Mouse (Mus musculus): Measurements from ENCODE around the gene Psmc2. TPM values are rescaled to one million over a fixed set of nuclear protein-coding genes. Genes with fewer than 3 reads are reported as not detected.
A peak's percentile ranks its signal among the peaks of the same experiment; 100 is the strongest.

The Psmc2 gene
- polyA plus RNA-seq, 1 experiment from 2014 or later: 260 TPM

DNA sequence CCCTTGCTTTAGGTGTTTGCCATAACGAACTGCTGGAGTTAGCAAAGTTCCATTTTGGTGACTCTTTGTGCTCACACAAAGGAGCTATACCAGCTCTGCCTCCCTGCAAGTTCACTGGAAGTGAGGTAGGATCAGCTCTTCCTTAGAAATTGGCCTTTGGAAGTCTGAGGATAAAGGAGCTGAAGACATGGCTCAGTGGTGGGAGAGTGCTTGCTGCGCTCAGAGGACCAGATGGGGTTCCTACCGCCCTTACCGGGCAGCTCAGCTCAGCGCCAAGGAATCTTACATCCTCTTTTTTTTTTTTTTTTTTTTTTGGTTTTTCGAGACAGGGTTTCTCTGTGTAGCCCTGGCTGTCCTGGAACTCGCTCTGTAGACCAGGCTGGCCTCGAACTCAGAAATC lies 39.1 kb upstream of the Psmc2 start:
- no peaks in the 10 kb centered on the region for H3K4me1 ChIP-seq (ENCODE audit: control insufficient read depth, insufficient read depth, low read length)
- H3K4me2 ChIP-seq (ENCODE audit: low read depth): no peak overlapping the region
- H3K27me3 ChIP-seq (ENCODE audit: control insufficient read depth, insufficient read depth, low read length): no peaks in the 10 kb centered on the region
- peaks cover 19% of the 10 kb centered on the region for H3K36me3 ChIP-seq (ENCODE audit: control insufficient read depth, insufficient read depth, low read length)
- ATAC-seq (ENCODE audit: insufficient read depth, low FRiP score, low TSS enrichment) (no peak), DNase-seq (ENCODE audit: low spot score) (no peak)
- no peak overlapping the region for H3K9ac ChIP-seq (ENCODE audit: low read length)
- no peak overlapping the region for H3K4me3 ChIP-seq (ENCODE audit: low read depth, low read length)
- H3K27ac ChIP-seq (ENCODE audit: low read depth, low read length): no peak overlapping the region
- WGBS: 94% methylated on average over 6 of the region's 8 CpGs
- H3K9me3 ChIP-seq (ENCODE audit: control insufficient read depth, low read length): no peaks in the 10 kb centered on the region

DNA sequence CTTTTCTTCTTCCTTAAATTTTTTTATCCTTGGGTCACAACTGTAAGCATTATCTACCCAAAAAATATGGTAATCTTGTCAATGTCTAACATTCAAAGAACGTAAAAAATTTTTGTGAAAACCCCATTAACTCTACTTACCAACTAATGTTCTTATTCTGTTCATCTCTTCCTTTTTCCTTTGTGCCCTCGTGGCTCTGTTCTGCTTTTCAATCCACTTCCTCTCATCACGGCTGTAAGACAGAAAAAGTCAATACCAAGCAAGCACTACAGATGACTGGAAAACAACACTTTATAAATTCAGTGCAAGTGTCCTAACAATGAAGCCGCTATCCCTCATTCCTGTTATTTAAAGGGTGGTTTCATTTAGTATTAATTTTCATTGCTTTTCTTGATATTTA lies 16.6 kb upstream of the Psmc2 start:
- Histone ChIP-seq H3K9ac (ENCODE audit: low read length) (no peak overlapping the region), H3K27me3 (ENCODE audit: control insufficient read depth, insufficient read depth, low read length) (no peaks in the 10 kb centered on the region), H3K4me1 (ENCODE audit: control insufficient read depth, insufficient read depth, low read length) (no peaks in the 10 kb centered on the region), H3K36me3 (ENCODE audit: control insufficient read depth, insufficient read depth, low read length) (peaks cover 12% of the 10 kb centered on the region), H3K4me2 (ENCODE audit: low read depth) (no peak overlapping the region), H3K4me3 (ENCODE audit: low read depth, low read length) (no peak overlapping the region), H3K9me3 (ENCODE audit: control insufficient read depth, low read length) (no peaks in the 10 kb centered on the region), H3K27ac (ENCODE audit: low read depth, low read length) (no peak overlapping the region)
- no peak for DNase-seq (ENCODE audit: low spot score)
- ATAC-seq (ENCODE audit: insufficient read depth, low FRiP score, low TSS enrichment): no peak
- 93% methylated on average over 4 of the region's 4 CpGs for WGBS

DNA sequence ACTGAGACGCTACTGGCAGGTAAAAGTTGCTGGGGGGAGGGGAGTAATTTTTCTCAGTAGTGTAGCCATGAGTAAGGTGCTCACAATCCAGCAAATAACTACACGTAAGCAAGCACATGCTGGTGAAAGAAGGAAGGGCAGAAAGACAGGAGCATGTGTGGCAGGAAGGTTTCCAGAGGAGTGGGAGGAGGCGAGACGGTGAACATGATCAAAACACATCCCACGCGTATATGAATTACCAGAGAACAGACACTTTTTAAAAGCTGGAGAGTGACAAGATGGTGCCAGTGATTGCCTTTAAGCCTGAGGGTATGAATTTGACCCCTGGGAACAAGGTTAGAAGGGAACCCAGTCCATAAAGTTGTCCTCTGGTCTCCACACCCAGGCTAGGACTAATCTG lies 15.2 kb upstream of the Psmc2 start:
- no peak for DNase-seq (ENCODE audit: low spot score)
- Histone ChIP-seq H3K9me3 (ENCODE audit: control insufficient read depth, low read length) (no peaks in the 10 kb centered on the region), H3K27ac (ENCODE audit: low read depth, low read length) (no peak overlapping the region), H3K4me2 (ENCODE audit: low read depth) (no peak overlapping the region), H3K4me1 (ENCODE audit: control insufficient read depth, insufficient read depth, low read length) (no peaks in the 10 kb centered on the region), H3K36me3 (ENCODE audit: control insufficient read depth, insufficient read depth, low read length) (peaks cover 10% of the 10 kb centered on the region; the same call in 1 of the 2 replicates), H3K9ac (ENCODE audit: low read length) (no peak overlapping the region), H3K4me3 (ENCODE audit: low read depth, low read length) (no peak overlapping the region), H3K27me3 (ENCODE audit: control insufficient read depth, insufficient read depth, low read length) (no peaks in the 10 kb centered on the region)
- 96% methylated on average over 6 of the region's 6 CpGs for WGBS
- no peak for ATAC-seq (ENCODE audit: insufficient read depth, low FRiP score, low TSS enrichment)

- Histone ChIP-seq H3K4me3 (ENCODE audit: low read depth, low read length) (no peak overlapping the region), H3K4me1 (ENCODE audit: control insufficient read depth, insufficient read depth, low read length) (no peaks in the 10 kb centered on the region), H3K9me3 (ENCODE audit: control insufficient read depth, low read length) (no peaks in the 10 kb centered on the region), H3K9ac (ENCODE audit: low read length) (no peak overlapping the region), H3K27me3 (ENCODE audit: control insufficient read depth, insufficient read depth, low read length) (no peaks in the 10 kb centered on the region), H3K36me3 (ENCODE audit: control insufficient read depth, insufficient read depth, low read length) (peaks cover 4% of the 10 kb centered on the region), H3K4me2 (ENCODE audit: low read depth) (no peak overlapping the region), H3K27ac (ENCODE audit: low read depth, low read length) (no peak overlapping the region)
- no peak for DNase-seq (ENCODE audit: low spot score)
- ATAC-seq (ENCODE audit: insufficient read depth, low FRiP score, low TSS enrichment): no peak
- 95% methylated on average over 6 of the region's 6 CpGs for WGBS
These were observed 8.6 kb upstream of the Psmc2 start for GRCm38 (mm10) chr5:21776491-21776890.

DNA sequence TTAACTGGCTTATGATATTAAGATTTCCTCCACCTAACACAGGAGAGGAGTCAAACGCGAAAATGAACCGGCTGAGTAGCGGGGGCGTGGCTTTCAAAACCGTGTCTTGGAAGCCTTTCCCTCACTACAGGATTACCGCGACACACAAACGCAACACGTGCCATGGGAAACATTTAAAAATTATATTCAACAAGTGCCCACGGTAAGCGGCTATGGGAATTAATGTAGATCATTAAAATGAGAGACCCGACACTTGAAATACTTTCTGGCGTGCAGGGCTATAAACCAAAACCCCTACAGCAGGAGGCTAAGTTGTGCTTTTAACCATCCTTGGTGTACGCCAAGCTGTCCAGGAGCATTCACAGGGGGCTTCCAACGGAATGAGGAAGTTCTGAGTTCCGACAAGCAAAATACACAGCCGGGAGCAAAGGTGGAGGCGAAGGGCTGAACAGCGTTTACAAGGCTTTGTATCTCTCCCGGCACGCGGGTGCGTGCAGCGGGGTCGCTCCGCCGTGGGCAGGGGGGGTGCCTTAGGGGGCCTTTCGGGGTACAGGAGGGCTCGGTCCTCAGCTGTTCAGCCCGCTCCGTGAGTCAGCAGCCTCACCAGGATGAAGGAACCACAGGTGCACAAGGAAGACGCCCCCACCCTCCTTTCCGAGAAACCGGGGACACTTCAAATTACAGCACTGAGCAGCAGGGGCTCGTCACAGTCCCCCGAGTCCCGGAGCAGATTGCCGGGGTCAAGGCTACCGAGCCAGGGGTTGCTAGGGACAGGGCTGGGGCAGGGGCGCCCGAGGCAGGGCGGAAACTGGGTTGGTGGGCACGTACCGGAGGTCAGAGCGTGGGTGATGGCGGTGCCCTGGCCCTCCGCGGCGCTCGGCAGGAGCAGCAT lies 676 bp upstream of the Psmc2 start:
- Histone ChIP-seq H3K4me3 (ENCODE audit: low read depth, low read length) (peak overlapping the region; percentile 95), H3K27ac (ENCODE audit: low read depth, low read length) (peak overlapping the region; percentile 64; the same call in 1 of the 2 replicates), H3K9me3 (ENCODE audit: control insufficient read depth, low read length) (no peaks in the 10 kb centered on the region), H3K36me3 (ENCODE audit: control insufficient read depth, insufficient read depth, low read length) (peaks cover 4% of the 10 kb centered on the region), H3K9ac (ENCODE audit: low read length) (peak overlapping the region; percentile 83), H3K4me2 (ENCODE audit: low read depth) (peak overlapping the region; percentile 92), H3K4me1 (ENCODE audit: control insufficient read depth, insufficient read depth, low read length) (peaks cover 8% of the 10 kb centered on the region; the same call in 1 of the 2 replicates), H3K27me3 (ENCODE audit: control insufficient read depth, insufficient read depth, low read length) (no peaks in the 10 kb centered on the region)
- peak; percentile 40 for DNase-seq (ENCODE audit: low spot score)
- WGBS: under 1% methylated on average over 51 of the region's 51 CpGs
- peak; percentile 82 for ATAC-seq (ENCODE audit: insufficient read depth, low FRiP score, low TSS enrichment)

GRCm38 (mm10) chr5:21785776-21786175 lies 693 bp downstream of the Psmc2 start:
- H3K4me3 ChIP-seq (ENCODE audit: low read depth, low read length): peak overlapping the region; percentile 58; the same call in 1 of the 2 replicates
- H3K27ac ChIP-seq (ENCODE audit: low read depth, low read length): no peak overlapping the region
- peaks cover 4% of the 10 kb centered on the region for H3K36me3 ChIP-seq (ENCODE audit: control insufficient read depth, insufficient read depth, low read length)
- H3K27me3 ChIP-seq (ENCODE audit: control insufficient read depth, insufficient read depth, low read length): no peaks in the 10 kb centered on the region
- DNase-seq (ENCODE audit: low spot score): no peak
- H3K9me3 ChIP-seq (ENCODE audit: control insufficient read depth, low read length): no peaks in the 10 kb centered on the region
- 82% methylated on average over 6 of the region's 7 CpGs for WGBS
- H3K4me1 ChIP-seq (ENCODE audit: control insufficient read depth, insufficient read depth, low read length): peaks cover 8% of the 10 kb centered on the region; the same call in 1 of the 2 replicates
- H3K4me2 ChIP-seq (ENCODE audit: low read depth): no peak overlapping the region
- H3K9ac ChIP-seq (ENCODE audit: low read length): no peak overlapping the region
- ATAC-seq (ENCODE audit: insufficient read depth, low FRiP score, low TSS enrichment): no peak

DNA sequence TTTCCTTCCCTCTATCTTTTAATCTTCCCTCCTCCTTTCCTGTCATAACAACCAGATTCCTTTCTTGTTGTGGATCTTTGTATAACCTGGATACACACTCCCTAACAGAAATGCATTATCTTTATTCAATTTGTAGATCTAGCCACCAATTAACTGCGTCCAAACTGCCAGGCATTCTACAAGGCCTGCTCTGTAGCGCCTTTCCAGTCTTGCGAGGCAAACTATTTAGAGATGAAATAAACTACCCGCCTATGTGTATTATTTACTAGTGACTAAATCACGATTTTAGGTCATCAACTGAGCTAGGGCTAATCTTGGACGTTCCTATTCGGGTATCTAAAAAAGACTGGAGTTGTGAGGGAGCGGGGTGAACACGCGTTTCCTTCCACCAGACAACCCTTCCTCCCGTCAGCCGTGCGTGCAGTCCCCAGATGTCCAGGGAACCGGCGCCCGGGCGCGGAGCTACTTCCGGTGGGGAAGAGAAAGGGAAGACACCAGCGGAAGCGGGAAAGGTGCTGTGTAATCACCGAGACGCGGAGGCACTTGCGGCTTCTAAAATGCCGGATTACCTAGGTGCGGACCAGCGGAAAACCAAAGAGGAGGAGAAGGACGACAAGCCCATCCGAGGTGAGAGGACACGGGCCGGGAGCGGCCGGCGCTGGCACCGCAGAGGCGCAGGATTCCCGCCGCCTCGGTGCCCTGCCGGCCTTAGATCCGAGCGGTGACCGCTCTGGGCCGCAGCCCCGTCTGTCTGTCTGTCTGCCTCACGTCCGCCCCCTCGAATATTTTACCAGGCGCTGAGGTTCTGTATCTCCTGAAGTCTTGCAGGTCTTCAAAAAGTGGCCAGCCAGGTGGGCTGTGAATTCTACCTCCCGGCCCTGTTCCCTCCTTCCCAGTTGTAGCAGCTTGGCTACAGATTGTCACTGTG lies 1.4 kb downstream of the Psmc2 start:
- Histone ChIP-seq H3K4me3 (ENCODE audit: low read depth, low read length) (peak overlapping the region; percentile 58), H3K27me3 (ENCODE audit: control insufficient read depth, insufficient read depth, low read length) (no peaks in the 10 kb centered on the region), H3K9me3 (ENCODE audit: control insufficient read depth, low read length) (no peaks in the 10 kb centered on the region), H3K4me2 (ENCODE audit: low read depth) (peak overlapping the region; percentile 66), H3K36me3 (ENCODE audit: control insufficient read depth, insufficient read depth, low read length) (peaks cover 4% of the 10 kb centered on the region), H3K9ac (ENCODE audit: low read length) (peak overlapping the region; percentile 69), H3K27ac (ENCODE audit: low read depth, low read length) (peak overlapping the region; percentile 57; the same call in 1 of the 2 replicates), H3K4me1 (ENCODE audit: control insufficient read depth, insufficient read depth, low read length) (peaks cover 8% of the 10 kb centered on the region; the same call in 1 of the 2 replicates)
- DNase-seq (ENCODE audit: low spot score) (peak; percentile 94), ATAC-seq (ENCODE audit: insufficient read depth, low FRiP score, low TSS enrichment) (peak; percentile 78)
- 2% methylated on average over 51 of the region's 51 CpGs for WGBS

- Histone ChIP-seq H3K27me3 (ENCODE audit: control insufficient read depth, insufficient read depth, low read length) (no peaks in the 10 kb centered on the region), H3K9me3 (ENCODE audit: control insufficient read depth, low read length) (no peaks in the 10 kb centered on the region), H3K4me1 (ENCODE audit: control insufficient read depth, insufficient read depth, low read length) (peaks cover 8% of the 10 kb centered on the region; the same call in 1 of the 2 replicates), H3K4me3 (ENCODE audit: low read depth, low read length) (peak overlapping the region; percentile 58), H3K27ac (ENCODE audit: low read depth, low read length) (no peak overlapping the region), H3K4me2 (ENCODE audit: low read depth) (peak overlapping the region; percentile 66), H3K36me3 (ENCODE audit: control insufficient read depth, insufficient read depth, low read length) (no peaks in the 10 kb centered on the region), H3K9ac (ENCODE audit: low read length) (peak overlapping the region; percentile 69)
- 39% methylated on average over 11 of the region's 11 CpGs for WGBS
- no peak for DNase-seq (ENCODE audit: low spot score)
- no peak for ATAC-seq (ENCODE audit: insufficient read depth, low FRiP score, low TSS enrichment)
These were observed 2.4 kb downstream of the Psmc2 start for GRCm38 (mm10) chr5:21787186-21788105.
